Mouse (Mus musculus) hindlimb bud, embryonic 11.5 days (tissue): ENCODE measurements around the gene Arpc2.

ENCODE experiments used
- DNase-seq: peaks from one replicate; pipeline ENCODE4 v3.0.0-alpha.2; 2012; ENCODE audit warnings: low read depth, low spot score; ENCODE audit errors: extremely low spot score

Arpc2 gene

DNA sequence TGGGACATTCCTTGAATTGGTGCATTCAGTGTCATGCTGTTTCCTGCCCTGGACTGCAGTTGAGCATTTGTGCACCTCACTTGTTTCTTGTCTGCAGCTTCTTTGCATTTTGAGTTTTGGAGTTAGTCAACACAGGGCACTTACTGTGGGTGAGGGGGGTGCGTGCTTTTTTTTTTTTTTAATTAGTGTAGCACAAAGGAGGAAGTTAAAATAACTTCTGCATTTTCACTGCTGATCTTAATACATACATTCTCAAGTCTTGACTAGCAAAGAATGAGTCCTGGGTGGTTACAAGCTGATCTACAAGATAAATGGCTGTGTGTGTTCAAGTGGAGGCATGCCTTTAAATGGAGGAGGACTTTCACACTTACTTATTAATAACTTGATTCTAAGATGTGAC is 2.3 kb downstream of the Arpc2 start:
- no peak for DNase-seq

GRCm38 (mm10) chr1:74239162-74239561 is 3.3 kb downstream of the Arpc2 start:
- no peak for DNase-seq

GRCm38 (mm10) chr1:74239618-74240017 is 3.7 kb downstream of the Arpc2 start:
- DNase-seq, result no peak

- DNase-seq, result no peak
Measured at GRCm38 (mm10) chr1:74240311-74240710, 4.4 kb downstream of the Arpc2 start.

- DNase-seq, result no peak
Measured at GRCm38 (mm10) chr1:74240832-74241231, 4.9 kb downstream of the Arpc2 start.

GRCm38 (mm10) chr1:74245525-74245924 is 9.6 kb downstream of the Arpc2 start:
- no peak for DNase-seq

- DNase-seq, result no peak
Measured at GRCm38 (mm10) chr1:74248799-74249198, 12.9 kb downstream of the Arpc2 start.

- no peak for DNase-seq
Measured at GRCm38 (mm10) chr1:74249331-74249980, 13.6 kb downstream of the Arpc2 start.

DNA sequence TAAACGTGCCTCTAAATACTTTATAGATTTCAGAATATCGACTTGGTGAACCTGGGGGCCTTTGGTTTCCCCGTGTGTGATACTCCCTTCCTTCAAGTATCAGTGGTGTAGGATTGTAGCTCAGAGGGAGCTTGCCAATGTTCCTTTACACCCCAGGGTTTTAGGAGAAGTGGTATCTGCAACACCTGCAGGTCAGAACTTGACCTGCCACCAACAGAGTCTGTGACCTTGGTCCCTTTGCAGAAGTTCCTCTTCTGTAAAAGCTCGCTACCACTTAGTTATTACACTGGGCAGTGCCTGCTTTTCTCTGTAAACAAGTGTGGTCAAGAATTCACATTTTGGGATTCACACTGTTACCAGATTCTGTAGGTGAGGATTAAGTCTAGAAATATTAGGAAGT is 14.2 kb downstream of the Arpc2 start:
- no peak for DNase-seq

GRCm38 (mm10) chr1:74255704-74256345 is 19.9 kb downstream of the Arpc2 start:
- no peak for DNase-seq

DNA sequence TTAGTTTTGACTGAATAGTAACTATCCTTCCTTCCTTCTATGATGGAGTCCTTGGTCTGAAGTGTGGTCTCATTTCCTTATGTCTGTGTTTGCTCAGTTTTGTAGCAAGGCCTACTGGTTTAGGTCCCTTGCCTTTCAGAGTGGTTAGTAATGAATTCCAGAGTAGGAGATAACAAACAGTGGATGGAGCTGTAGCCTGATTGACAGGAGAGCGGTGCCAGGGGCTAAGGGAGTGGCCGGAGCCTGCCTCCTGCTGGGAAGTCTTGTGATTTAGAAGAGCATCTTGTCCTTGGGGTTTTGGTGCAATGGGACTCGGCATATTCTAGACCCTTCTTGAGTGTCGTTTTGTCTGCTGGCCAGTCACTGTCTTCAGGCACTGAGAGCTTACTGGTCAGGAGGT is 20.9 kb downstream of the Arpc2 start:
- DNase-seq, result no peak

GRCm38 (mm10) chr1:74262510-74262909 is 26.6 kb downstream of the Arpc2 start:
- no peak for DNase-seq

- DNase-seq, result no peak
Measured at GRCm38 (mm10) chr1:74268750-74269149, 32.9 kb downstream of the Arpc2 start.

GRCm38 (mm10) chr1:74271659-74272058 is 35.8 kb downstream of the Arpc2 start:
- no peak for DNase-seq

DNA sequence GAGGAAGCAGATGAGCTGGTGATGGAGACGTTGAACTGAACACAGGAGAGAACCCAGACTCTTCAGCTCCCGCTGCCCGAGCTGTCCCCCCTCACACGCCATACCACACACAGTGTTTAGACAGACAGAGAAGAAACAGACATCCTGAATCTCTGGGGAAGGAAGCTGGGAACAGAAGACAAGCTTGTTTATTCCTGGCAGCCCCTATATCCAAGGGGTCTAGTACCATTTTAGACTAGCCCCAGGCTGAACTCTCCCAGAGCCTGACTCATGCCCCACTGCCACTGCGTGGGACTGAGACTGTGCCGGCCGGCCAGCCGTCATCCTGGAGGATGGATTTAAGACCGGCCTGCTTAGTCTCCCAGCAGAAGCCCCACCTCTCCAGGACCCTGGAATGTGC is 39.1 kb downstream of the Arpc2 start:
- DNase-seq, result no peak

DNA sequence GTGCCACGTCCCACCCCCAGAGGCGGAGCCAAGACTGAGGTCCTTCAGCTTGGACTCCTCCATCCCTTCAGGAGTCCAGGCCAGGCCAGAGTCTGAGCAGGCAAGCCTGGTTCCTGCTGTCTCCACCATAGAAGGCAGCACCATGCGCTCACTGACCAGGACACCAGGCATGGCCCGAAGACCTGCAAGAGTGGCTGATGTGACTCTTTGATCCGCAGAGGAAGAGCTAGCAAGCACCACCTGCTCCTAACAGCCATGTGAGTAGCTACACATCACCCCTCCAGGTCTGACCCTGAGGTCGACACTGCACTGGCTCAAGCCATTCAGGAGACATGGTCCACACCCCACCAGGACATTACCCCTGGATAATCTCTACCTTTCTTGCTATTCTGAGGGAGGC is 41.2 kb downstream of the Arpc2 start:
- no peak for DNase-seq

DNA sequence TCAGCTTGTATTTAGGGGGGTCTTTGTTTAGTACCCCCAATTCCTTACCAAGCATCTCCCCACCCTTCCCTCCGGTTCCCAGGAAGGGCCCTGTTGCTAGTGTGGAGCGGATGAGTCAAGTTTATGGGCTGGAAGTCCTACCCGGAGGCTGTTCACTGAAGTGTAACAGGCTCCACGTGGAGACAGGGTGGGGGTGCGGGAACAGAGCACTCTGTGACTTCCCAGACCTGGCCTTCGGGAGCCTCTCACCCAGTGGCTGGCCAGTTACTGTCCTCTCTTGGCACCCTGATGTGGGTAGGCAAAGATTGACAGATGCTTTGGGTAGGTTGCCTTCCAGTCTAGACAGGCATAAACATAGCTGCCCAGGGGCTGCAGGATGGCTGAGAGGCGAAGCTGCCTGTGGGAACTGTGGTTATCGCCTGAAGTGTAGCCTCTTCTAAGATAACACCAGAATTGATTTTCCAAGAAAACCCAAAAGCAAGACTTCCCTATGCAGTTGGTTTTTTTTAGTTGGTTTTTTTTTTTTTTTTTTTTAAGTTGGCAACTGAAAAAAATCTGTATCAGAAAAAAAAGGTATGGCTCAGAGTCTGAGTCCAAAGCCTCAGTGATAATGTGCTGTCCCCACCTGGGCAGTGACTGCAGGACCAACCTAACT is 42.1 kb downstream of the Arpc2 start:
- no peak for DNase-seq

DNA sequence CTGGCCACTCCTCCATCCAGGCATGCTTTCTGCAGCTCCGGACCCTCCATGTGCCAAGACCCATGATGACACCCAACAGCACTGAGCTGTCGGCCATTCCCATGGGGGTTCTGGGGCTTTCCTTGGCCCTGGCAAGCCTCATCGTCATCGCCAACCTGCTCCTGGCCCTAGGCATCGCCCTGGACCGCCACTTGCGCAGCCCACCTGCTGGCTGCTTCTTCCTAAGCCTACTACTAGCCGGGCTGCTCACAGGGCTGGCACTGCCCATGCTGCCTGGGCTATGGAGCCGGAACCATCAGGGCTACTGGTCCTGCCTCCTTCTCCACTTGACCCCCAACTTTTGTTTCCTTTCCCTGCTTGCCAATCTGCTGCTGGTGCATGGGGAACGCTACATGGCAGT is 42.7 kb downstream of the Arpc2 start, which contains the start of gene Gpbar1:
Gene Gpbar1 (plus strand): TSS at position 13 of the 400 bp plus-strand sequence.
- no peak for DNase-seq

- no peak for DNase-seq
Measured at GRCm38 (mm10) chr1:74278988-74279387, 43.1 kb downstream of the Arpc2 start.

DNA sequence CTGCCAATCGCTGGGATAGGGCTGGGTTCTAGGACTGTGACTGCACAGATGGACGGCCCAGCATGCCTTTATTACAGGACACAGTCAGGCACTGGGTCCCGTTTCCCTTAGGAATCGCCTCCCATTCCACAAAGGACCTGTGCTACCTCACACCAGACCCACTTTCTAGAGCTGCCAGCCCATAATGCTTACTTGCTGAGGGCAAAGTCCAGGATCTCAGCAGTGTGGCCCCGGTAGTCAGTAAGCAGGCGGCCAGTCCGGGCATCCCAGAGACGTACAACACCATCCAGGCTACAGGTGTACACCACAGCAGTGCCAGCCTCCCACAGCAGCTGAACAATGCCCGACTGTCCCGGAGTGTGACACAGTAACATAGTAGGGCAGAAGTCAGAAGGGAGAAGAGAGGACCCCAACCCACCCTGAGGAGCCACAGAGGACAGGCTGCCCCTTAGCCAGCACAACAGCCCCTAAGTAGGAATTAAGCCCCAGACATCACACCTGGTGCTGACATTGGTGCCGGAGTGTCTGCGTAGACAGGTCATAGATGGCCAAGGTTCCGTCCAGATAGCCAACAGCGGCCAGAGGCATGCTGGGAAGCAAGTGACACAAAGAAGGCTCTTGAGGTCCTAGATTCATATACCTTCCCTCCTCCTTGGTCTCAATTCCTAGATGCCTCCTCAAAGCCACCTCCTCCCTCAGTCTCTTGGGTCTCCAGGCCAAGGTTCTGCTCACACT is 44.9 kb downstream of the Arpc2 start:
- DNase-seq, result no peak

- DNase-seq, result no peak
Measured at GRCm38 (mm10) chr1:74281372-74281771, 45.5 kb downstream of the Arpc2 start.

DNA sequence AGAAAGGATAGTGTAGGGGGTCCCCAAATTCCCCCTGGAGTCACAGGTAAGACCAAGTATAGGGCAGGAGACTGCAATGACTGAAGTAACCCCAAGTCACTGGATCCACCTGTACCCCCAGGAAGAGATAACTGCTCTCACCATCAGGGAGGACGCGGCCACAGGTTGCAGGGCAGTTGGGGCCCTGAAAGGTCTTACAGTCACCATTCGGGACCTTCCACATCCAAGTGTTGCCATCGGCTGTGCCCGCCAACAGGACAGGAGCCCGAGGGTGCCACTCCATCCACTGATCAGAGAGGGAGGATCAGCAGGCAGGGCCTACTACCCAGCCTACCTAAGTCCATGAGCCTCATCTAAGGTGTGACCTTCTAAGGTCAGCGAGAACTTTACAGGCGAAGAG is 46.0 kb downstream of the Arpc2 start:
- no peak for DNase-seq
